Mouse (Mus musculus): ENCODE measurements around the gene Sipa1. TPM values are rescaled to one million over a fixed set of nuclear protein-coding genes. Genes with fewer than 3 reads are reported as not detected.

Gene Sipa1
- total and polyA plus RNA-seq, 3 experiments, result 19.9 to 37.7 (median 23.5) TPM

DNA sequence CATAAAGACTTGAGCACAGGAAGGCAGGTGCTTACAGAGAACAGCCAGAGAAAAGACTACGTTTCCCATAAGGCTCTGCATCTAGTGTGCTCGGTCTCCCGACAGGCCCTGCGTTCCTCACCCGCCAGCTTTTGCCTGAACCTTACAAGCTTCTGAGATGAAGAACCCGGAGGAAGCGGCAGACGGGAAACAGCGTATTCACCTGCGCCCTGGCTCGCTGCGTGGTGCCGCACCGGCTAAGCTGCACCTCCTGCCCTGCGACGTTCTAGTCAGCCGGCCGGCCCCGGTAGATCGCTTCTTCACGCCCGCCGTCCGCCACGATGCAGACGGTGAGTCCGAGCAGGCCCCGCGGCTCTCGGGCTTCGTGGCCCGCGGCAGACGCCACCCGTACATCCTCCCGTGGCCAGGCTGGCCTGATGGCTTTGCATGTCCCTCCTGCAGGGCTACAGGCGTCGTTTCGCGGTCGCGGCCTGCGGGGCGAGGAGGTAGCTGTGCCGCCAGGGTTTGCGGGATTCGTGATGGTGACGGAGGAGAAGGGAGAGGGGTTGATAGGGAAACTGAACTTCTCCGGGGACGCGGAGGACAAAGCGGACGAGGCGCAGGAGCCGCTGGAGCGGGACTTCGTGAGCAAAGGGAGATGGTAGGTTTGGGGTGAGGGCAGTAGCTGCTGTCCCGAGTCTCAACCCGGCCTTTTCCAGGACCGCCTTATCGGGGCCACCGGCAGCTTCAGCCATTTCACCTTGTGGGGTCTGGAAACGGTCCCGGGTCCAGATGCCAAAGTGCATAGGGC lies 61.6 kb downstream of the Sipa1 start, which contains the start of gene Rnaseh2c:
TSS of gene Rnaseh2c (plus strand) at position 122 of the 790 bp plus-strand sequence.
- Histone ChIP-seq H3K4me1 (ENCODE audit: control insufficient read depth, insufficient read depth, low read length) (peaks cover 5% of the 10 kb centered on the region), H3K9ac (ENCODE audit: low read depth, low read length) (peak within 1 kb of the TSS; percentile 95), H3K27me3 (ENCODE audit: control insufficient read depth, insufficient read depth, low read length) (no peaks in the 10 kb centered on the region), H3K36me3 (ENCODE audit: control insufficient read depth, insufficient read depth, low read length) (no peaks in the 10 kb centered on the region), H3K79me2 (replicated peaks; ENCODE audit: control insufficient read depth, insufficient read depth, low read length) (no peaks in the 10 kb centered on the region), H3K4me3 (peak within 1 kb of the TSS; percentile 94), H3K27ac (peak within 1 kb of the TSS; percentile 83)
- WGBS, result under 1% methylated on average over 64 of the region's 64 CpGs
- peak; percentile 74 to 84 for DNase-seq
- intact Hi-C loops (cut with DNase I), result loop anchor here (1.0 kb wide), 1 partner anchor 34 kb away; the partner anchor contains the start of gene Ap5b1
- TF ChIP-seq CTCF (IDR thresholded peaks at IDR 0.05) (no peak), EP300 (IDR thresholded peaks at IDR 0.05; ENCODE audit: insufficient read depth, low read depth, low read length) (0 out of 2 replicates have a peak, but pooled peaks have one; percentile 39), POLR2A (IDR thresholded peaks at IDR 0.05; ENCODE audit: insufficient read depth, low read depth, low read length) (peak; percentile 74)

Small RNA genes within 50 kb of the gene (microRNA-seq; reads per million reads assigned to microRNA genes)
- 0 reads per million in 2 experiments for gene Mir6987

Other genes with a start within 250 kb of the Sipa1 start
- gene Drap1, start 238.7 kb downstream of the Sipa1 start, total RNA-seq (2021), result 100 to 1,000 TPM; 278 to 344 TPM
- 175 and 189 TPM in 2 replicates for gene Drap1, start 238.7 kb downstream of the Sipa1 start, polyA plus RNA-seq (2012; rRNA removed)
- 10 to 100 TPM; 32.9 TPM for gene AI837181, start 238.6 kb downstream of the Sipa1 start, total RNA-seq (2021)
- gene AI837181, start 238.6 kb downstream of the Sipa1 start, polyA plus RNA-seq (2012; rRNA removed), result 55.4 and 59.5 TPM in 2 replicates
- gene Fosl1, start 216.2 kb downstream of the Sipa1 start, total RNA-seq (2021), result not detected
- gene Fosl1, start 216.2 kb downstream of the Sipa1 start, polyA plus RNA-seq (2012; rRNA removed), result 0.12 TPM in 1 of 2 replicates, not detected in the other
- gene Ccdc85b, start 205.8 kb downstream of the Sipa1 start, total RNA-seq (2021), result 1 to 10 TPM; 6.3 to 9.7 TPM
- gene Ccdc85b, start 205.8 kb downstream of the Sipa1 start, polyA plus RNA-seq (2012; rRNA removed), result 5.9 and 6.1 TPM in 2 replicates
- 10 to 100 TPM; 47.1 to 52.9 TPM for gene Fibp, start 203.1 kb downstream of the Sipa1 start, total RNA-seq (2021)
- gene Fibp, start 203.1 kb downstream of the Sipa1 start, polyA plus RNA-seq (2012; rRNA removed), result 85.6 and 88.3 TPM in 2 replicates
- gene Ctsw, start 195.2 kb downstream of the Sipa1 start, total RNA-seq (2021), result under 1 TPM; 0.32 to 0.42 TPM
- gene Ctsw, start 195.2 kb downstream of the Sipa1 start, polyA plus RNA-seq (2012; rRNA removed), result 0.67 and 2.0 TPM in 2 replicates
- 10 to 100 TPM in 1 of 2 experiments, 1 to 10 TPM in 1; 8.2 to 10.3 TPM for gene Efemp2, start 189.8 kb downstream of the Sipa1 start, total RNA-seq (2021)
- 33.6 and 36.3 TPM in 2 replicates for gene Efemp2, start 189.8 kb downstream of the Sipa1 start, polyA plus RNA-seq (2012; rRNA removed)
- gene Mus81, start 175.3 kb downstream of the Sipa1 start, total RNA-seq (2021), result 10 to 100 TPM; 18.6 to 21.6 TPM
- gene Mus81, start 175.3 kb downstream of the Sipa1 start, polyA plus RNA-seq (2012; rRNA removed), result 36.4 and 38.6 TPM in 2 replicates
- 100 to 1,000 TPM; 169 to 194 TPM for gene Cfl1, start 173.3 kb downstream of the Sipa1 start, total RNA-seq (2021)
- 160 and 206 TPM in 2 replicates for gene Cfl1, start 173.3 kb downstream of the Sipa1 start, polyA plus RNA-seq (2012; rRNA removed)
- gene 1700020D05Rik, start 159.9 kb downstream of the Sipa1 start, total RNA-seq (2021), result under 1 TPM; 0.82 to 0.89 TPM
- 0.70 and 0.85 TPM in 2 replicates for gene 1700020D05Rik, start 159.9 kb downstream of the Sipa1 start, polyA plus RNA-seq (2012; rRNA removed)
- 1 to 10 TPM; 3.9 to 5.2 TPM for gene Snx32, start 153.2 kb downstream of the Sipa1 start, total RNA-seq (2021)
- gene Snx32, start 153.2 kb downstream of the Sipa1 start, polyA plus RNA-seq (2012; rRNA removed), result 11.4 and 13.0 TPM in 2 replicates
- gene Ovol1, start 103.1 kb downstream of the Sipa1 start, total RNA-seq (2021), result not detected
- 0.04 TPM in 1 of 2 replicates, not detected in the other for gene Ovol1, start 103.1 kb downstream of the Sipa1 start, polyA plus RNA-seq (2012; rRNA removed)
- 1 to 10 TPM; 3.0 to 3.3 TPM for gene Ap5b1, start 95.7 kb downstream of the Sipa1 start, total RNA-seq (2021)
- gene Ap5b1, start 95.7 kb downstream of the Sipa1 start, polyA plus RNA-seq (2012; rRNA removed), result 3.0 and 3.1 TPM in 2 replicates
- gene Rnaseh2c, start 61.8 kb downstream of the Sipa1 start, total RNA-seq (2021), result 10 to 100 TPM; 50.2 to 58.6 TPM
- 18.7 and 37.1 TPM in 2 replicates for gene Rnaseh2c, start 61.8 kb downstream of the Sipa1 start, polyA plus RNA-seq (2012; rRNA removed)
- 10 to 100 TPM; 27.0 to 27.5 TPM for gene Kat5, start 53.5 kb downstream of the Sipa1 start, total RNA-seq (2021)
- 36.1 and 56.9 TPM in 2 replicates for gene Kat5, start 53.5 kb downstream of the Sipa1 start, polyA plus RNA-seq (2012; rRNA removed)
- gene Rela, start 26.2 kb downstream of the Sipa1 start, total RNA-seq (2021), result 10 to 100 TPM; 26.8 to 32.5 TPM
- 39.8 and 57.2 TPM in 2 replicates for gene Rela, start 26.2 kb downstream of the Sipa1 start, polyA plus RNA-seq (2012; rRNA removed)
- gene Map3k11, start 25.0 kb upstream of the Sipa1 start, total RNA-seq (2021), result 10 to 100 TPM; 20.8 to 23.2 TPM
- 31.5 and 31.9 TPM in 2 replicates for gene Map3k11, start 25.0 kb upstream of the Sipa1 start, polyA plus RNA-seq (2012; rRNA removed)
- 10 to 100 TPM; 17.5 to 18.6 TPM for gene Pcnx3, start 25.2 kb upstream of the Sipa1 start, total RNA-seq (2021)
- gene Pcnx3, start 25.2 kb upstream of the Sipa1 start, polyA plus RNA-seq (2012; rRNA removed), result 33.6 and 40.1 TPM in 2 replicates
- gene Kcnk7, start 40.7 kb upstream of the Sipa1 start, total RNA-seq (2021), result not detected
- not detected in 2 replicates for gene Kcnk7, start 40.7 kb upstream of the Sipa1 start, polyA plus RNA-seq (2012; rRNA removed)
- gene Ehbp1l1, start 62.6 kb upstream of the Sipa1 start, total RNA-seq (2021), result 100 to 1,000 TPM; 128 to 137 TPM
- 100 and 121 TPM in 2 replicates for gene Ehbp1l1, start 62.6 kb upstream of the Sipa1 start, polyA plus RNA-seq (2012; rRNA removed)
- gene Fam89b, start 65.9 kb upstream of the Sipa1 start, total RNA-seq (2021), result 10 to 100 TPM; 24.2 to 26.3 TPM
- gene Fam89b, start 65.9 kb upstream of the Sipa1 start, polyA plus RNA-seq (2012; rRNA removed), result 75.7 and 80.7 TPM in 2 replicates
- gene Ltbp3, start 77.2 kb upstream of the Sipa1 start, total RNA-seq (2021), result 10 to 100 TPM; 30.7 to 34.2 TPM
- 61.3 and 61.5 TPM in 2 replicates for gene Ltbp3, start 77.2 kb upstream of the Sipa1 start, polyA plus RNA-seq (2012; rRNA removed)
- gene Scyl1, start 107.7 kb upstream of the Sipa1 start, total RNA-seq (2021), result 10 to 100 TPM; 57.2 to 70.0 TPM
- 95.6 and 113 TPM in 2 replicates for gene Scyl1, start 107.7 kb upstream of the Sipa1 start, polyA plus RNA-seq (2012; rRNA removed)
- 1 to 10 TPM; 7.7 to 8.4 TPM for gene Frmd8, start 211.6 kb upstream of the Sipa1 start, total RNA-seq (2021)
- gene Frmd8, start 211.6 kb upstream of the Sipa1 start, polyA plus RNA-seq (2012; rRNA removed), result 7.0 and 9.3 TPM in 2 replicates
- 1 to 10 TPM; 2.8 TPM for gene Slc25a45, start 214.1 kb upstream of the Sipa1 start, total RNA-seq (2021)
- gene Slc25a45, start 214.1 kb upstream of the Sipa1 start, polyA plus RNA-seq (2012; rRNA removed), result 7.9 and 8.2 TPM in 2 replicates
- gene Tigd3, start 230.4 kb upstream of the Sipa1 start, total RNA-seq (2021), result under 1 TPM; 0.14 to 0.47 TPM
- 0.25 and 0.67 TPM in 2 replicates for gene Tigd3, start 230.4 kb upstream of the Sipa1 start, polyA plus RNA-seq (2012; rRNA removed)
- 10 to 100 TPM; 82.3 to 83.5 TPM for gene Dpf2, start 249.3 kb upstream of the Sipa1 start, total RNA-seq (2021)
- gene Dpf2, start 249.3 kb upstream of the Sipa1 start, polyA plus RNA-seq (2012; rRNA removed), result 71.8 and 104 TPM in 2 replicates